Mouse (Mus musculus): Measurements from ENCODE around the gene Ush1g.

Ush1g gene

DNA sequence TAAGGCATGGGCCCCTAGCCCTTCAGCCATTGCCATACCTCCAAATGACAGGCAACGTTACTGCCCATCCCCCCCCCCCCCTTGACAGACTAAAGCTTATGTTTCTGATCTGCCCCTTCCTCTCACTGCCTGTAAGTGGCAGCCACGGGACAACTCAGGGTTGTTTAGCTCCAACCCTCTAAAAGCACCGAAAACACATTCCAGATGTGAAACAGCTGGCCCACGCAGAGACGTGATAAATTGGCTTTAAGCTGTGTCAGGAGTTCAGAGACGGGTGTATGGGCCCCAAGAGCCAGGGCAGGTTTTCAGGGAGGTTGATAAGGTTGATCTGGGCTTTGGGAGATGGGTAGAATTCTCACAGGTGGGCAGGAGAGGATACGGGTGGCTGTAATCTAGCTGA is 23.7 kb upstream of the Ush1g start:
- ChIA-PET POLR2A (interaction anchor here in 3 of 4 experiments (0.6 to 2.1 kb wide), 9 partner anchors 8 to 1688 kb away, joined by 3 to 7 read pairs (median 3); partner anchors contain the start of genes Fdxr (in 1 of the 3), Hid1 (in 1 of the 3) and Otop3 (in 1 of the 3)), CTCF (interaction anchor here (0.5 to 3.1 kb wide), 20 partner anchors 8 to 353 kb away, joined by 3 to 19 read pairs (median 3); partner anchors contain the start of gene Fads6 (in 1 of the 4))

DNA sequence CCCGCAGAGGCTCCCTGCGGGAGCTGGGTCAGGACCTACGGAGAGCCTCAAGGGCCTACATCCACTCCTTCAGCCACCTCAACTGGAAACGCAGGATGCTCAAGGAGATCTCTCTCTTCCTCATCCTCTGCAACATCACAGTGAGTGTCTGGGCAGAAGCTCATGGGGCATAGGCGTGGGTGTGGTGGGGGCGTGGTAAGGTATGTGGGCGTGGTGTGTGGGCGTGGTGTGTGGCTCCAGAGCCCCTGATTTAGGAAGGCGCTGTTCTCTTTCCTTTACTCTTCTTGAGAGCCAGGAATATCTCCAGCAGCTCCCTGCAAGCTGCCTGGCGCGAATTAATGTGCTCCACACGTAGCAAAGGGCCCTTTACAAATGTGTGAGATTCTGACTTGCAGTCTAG is 23.1 kb upstream of the Ush1g start:
- ChIA-PET POLR2A (interaction anchor here in 3 of 4 experiments (0.6 to 2.1 kb wide), 10 partner anchors 8 to 469 kb away, joined by 3 to 7 read pairs (median 3); partner anchors contain the start of genes Fdxr (in 1 of the 3), Hid1 (in 1 of the 3) and Otop3 (in 1 of the 3)), CTCF (interaction anchor here (0.5 to 3.1 kb wide), 15 partner anchors 9 to 202 kb away, joined by 3 to 19 read pairs (median 4); no protein-coding TSS in a partner anchor)

DNA sequence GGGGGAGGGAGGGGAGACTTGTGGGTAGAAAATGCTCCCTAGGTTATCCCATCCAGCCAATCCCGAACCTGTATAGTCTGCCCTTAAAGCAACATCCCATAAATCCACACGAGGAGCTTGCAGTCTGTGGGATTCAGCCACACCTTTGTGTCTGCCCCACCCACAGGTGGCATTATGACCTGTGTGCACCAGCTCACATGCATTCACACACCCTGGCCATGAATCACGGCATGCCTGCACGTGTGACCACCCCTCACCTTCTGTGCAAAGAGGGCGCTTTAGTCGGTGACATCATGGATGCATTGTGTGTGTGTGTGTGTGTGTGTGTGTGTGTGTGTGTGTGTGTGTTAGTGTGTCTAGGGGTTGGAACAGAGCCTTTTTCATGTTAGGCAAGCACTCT is 20.0 kb upstream of the Ush1g start:
- CTCF ChIA-PET: interaction anchor here in 3 of 4 experiments (0.7 to 2.2 kb wide), 4 partner anchors 12 to 1218 kb away, joined by 4 to 7 read pairs (median 6); partner anchors contain the start of gene Fdxr (in 1 of the 3)

DNA sequence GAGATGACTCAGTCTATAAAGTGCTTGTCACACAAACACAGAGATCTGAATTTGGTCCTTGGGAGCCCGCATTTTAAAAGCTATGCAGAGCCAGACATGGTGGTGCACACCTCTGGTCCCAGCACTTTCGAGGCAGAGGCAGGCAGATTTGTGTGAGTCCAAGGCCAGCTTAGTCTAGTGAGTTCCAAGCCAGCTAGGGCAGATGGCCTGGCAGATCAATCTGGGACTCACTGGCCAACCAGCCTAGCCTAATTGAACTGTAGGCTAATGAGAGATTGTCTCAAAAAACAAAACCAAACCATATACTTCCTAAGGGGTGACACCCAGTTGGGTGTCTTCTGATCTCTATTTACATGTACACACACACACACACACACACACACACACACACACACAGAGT is 19.4 kb upstream of the Ush1g start:
- POLR2A ChIA-PET: no interaction called here
- CTCF ChIA-PET: interaction anchor here in 3 of 4 experiments (0.6 to 1.9 kb wide), 3 partner anchors 13 to 1219 kb away, joined by 5 to 7 read pairs (median 5); no protein-coding TSS in a partner anchor

More for the DNA sequence above, 20.0 kb upstream of the Ush1g start:
- POLR2A ChIA-PET: interaction anchor here in 1 of 4 experiments (1.0 kb wide), 1 partner anchor 86 kb away, joined by 4 read pairs; no protein-coding TSS in a partner anchor

DNA sequence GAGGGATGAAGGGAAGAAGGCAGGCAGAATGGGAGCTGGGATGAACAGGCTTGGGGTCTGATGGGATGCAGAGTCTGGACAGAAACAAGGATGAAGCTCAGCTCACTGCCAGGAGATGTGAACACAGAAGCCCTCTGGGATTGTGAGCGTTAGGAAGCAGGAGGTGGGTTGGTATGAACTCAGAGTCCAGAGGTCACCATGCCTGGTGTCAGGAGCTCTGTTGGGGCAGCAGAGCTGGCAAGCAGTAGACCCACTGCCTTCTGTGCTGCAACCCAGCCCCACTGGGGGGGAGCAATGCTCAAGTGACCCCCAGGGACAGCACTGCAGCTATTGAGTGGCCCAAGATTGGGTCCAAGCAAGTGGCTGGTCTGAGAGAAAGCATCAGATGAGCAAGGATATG is 16.0 kb upstream of the Ush1g start:
- ChIA-PET POLR2A (interaction anchor here in 2 of 4 experiments (0.8 to 1.1 kb wide), 2 partner anchors 8 to 199 kb away, joined by 3 to 4 read pairs; no protein-coding TSS in a partner anchor), CTCF (interaction anchor here in 3 of 4 experiments (0.5 to 2.6 kb wide), 7 partner anchors 10 to 297 kb away, joined by 3 to 12 read pairs (median 3); partner anchors contain the start of gene Ush1g (in 1 of the 3))

DNA sequence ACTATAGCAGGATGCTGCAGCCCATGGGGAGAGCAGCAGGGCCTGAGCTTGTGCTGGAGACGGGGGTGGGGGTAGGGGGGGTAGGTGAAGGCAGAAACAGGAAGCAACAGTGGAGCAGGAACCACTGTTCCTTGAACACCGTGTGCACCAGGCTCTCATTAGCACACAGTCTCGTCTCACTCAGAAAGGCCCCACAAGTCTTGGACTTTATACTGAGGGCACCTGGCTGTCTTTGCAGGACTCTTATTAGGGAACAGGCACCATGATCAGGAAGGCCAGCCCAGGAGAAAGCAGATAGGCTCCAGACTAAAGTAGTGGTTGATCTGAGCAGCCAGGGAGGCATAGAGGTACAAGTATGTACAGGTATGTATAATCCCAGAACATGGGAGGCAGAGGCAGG is 15.5 kb upstream of the Ush1g start:
- CTCF ChIA-PET: interaction anchor here in 2 of 4 experiments (0.9 to 2.6 kb wide), 4 partner anchors 15 to 57 kb away, joined by 3 to 12 read pairs (median 6); partner anchors contain the start of gene Ush1g (in 1 of the 2)
- POLR2A ChIA-PET: interaction anchor here in 3 of 4 experiments (0.6 to 1.1 kb wide), 4 partner anchors 9 to 199 kb away, joined by 3 to 7 read pairs (median 4); partner anchors contain the start of genes Nat9 (in 1 of the 3) and Tmem104 (in 1 of the 3)

DNA sequence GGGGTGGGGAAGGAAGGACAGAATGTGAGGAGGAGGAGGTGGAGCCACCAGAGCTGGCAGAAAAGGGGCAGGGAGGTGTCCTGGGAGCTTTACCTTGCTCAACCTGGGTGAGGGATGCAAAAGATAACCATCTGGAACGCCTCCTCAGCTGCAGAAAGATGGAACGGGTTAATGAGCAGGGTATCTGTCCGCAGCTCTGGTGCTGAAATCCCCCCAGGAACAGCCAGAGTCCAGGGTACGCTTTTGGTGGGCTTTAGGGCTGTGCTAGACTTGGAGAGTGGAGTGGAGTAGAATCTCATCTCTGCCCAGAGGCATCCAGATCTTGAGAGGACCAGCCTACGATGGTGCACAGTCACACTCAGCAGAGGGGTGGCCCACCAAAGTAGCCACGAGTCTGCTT is 14.3 kb upstream of the Ush1g start:
- CTCF ChIA-PET: interaction anchor here in 3 of 4 experiments (0.6 to 1.6 kb wide), 10 partner anchors 9 to 134 kb away, joined by 3 to 9 read pairs (median 4); partner anchors contain the start of genes Fads6 (in 1 of the 3) and Ush1g (in 1 of the 3)
- POLR2A ChIA-PET: interaction anchor here in 2 of 4 experiments (0.8 to 2.0 kb wide), 2 partner anchors 10 to 45 kb away, joined by 4 to 7 read pairs; partner anchors contain the start of gene Cdr2l (in 1 of the 2)

DNA sequence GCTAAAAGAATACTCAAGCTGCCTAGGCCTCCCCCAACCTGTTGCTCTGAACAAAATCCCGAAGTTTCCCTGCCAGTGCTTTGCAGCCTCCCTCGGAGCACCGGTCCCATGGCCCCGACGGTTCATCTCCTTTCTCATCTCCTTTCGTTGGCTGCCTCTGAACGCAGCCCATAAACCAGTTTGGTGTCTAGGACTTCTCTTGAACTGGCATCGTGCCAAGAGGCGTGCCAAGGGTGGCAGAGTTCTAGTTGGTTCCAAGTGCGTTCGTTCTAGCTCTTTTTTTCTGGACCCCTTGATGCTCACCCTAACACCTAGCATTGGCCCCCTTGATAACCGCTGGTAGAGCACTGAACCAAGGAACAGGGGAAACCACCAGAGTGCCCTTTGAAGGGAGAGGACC is 13.4 kb upstream of the Ush1g start:
- ChIA-PET CTCF (interaction anchor here (0.6 to 2.8 kb wide), 12 partner anchors 10 to 157 kb away, joined by 3 to 9 read pairs (median 4); partner anchors contain the start of genes Ush1g (in 2 of the 4), Fads6 (in 1 of the 4) and Nt5c (in 1 of the 4)), POLR2A (interaction anchor here in 2 of 4 experiments (0.6 to 2.0 kb wide), 4 partner anchors 10 to 1255 kb away, joined by 3 to 7 read pairs (median 4); no protein-coding TSS in a partner anchor)

DNA sequence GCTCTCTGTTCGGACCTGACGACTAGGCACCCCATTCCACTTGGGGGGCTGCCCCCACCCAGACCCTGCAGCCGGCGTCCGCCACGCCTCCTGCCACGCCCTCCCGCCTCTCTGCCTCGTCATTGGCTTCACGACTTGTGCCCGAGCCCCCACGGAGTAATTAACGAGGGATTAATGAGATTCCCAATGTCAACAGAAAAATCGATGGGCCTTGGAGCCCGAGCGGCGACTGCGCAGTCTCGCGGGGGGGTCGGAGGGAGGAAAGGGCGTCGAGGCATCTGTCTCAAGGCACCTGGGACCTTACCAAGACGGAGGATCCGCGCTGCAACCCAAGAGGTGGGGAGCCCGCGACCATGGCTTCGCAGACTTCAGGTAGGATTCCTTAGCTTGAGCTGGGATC is 12.7 kb upstream of the Ush1g start, which contains the start of gene Otop3:
Gene Otop3, plus strand, starts transcription at position 201 of the 400 bp plus-strand sequence.
- ChIA-PET CTCF (interaction anchor here (0.5 to 2.8 kb wide), 8 partner anchors 12 to 466 kb away, joined by 3 to 9 read pairs (median 4); partner anchors contain the start of genes Ush1g (in 2 of the 4) and Nt5c (in 1 of the 4)), POLR2A (interaction anchor here in 2 of 4 experiments (1.0 to 2.0 kb wide), 3 partner anchors 11 to 42 kb away, joined by 3 to 7 read pairs (median 4); no protein-coding TSS in a partner anchor)

DNA sequence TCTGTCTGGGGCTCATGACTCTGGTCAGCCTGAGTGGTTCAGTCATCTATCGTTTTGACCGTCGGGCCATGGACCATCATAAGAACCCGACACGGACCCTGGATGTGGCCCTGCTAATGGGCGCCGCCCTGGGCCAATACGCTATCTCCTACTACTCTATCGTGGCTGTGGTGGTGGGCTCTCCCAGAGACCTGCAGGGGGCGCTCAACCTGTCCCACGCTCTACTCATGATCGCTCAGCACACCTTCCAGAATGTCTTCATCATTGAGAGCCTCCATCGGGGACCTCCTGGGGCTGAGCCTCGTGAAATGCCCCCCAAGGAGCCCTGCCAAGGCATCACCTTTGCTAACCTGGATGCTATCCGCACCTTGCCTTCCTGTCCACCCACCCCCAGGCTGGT is 7.5 kb upstream of the Ush1g start:
- ChIA-PET CTCF (interaction anchor here in 2 of 4 experiments (0.6 to 1.4 kb wide), 4 partner anchors 21 to 101 kb away, joined by 3 to 12 read pairs (median 4); no protein-coding TSS in a partner anchor), POLR2A (no interaction called here)

DNA sequence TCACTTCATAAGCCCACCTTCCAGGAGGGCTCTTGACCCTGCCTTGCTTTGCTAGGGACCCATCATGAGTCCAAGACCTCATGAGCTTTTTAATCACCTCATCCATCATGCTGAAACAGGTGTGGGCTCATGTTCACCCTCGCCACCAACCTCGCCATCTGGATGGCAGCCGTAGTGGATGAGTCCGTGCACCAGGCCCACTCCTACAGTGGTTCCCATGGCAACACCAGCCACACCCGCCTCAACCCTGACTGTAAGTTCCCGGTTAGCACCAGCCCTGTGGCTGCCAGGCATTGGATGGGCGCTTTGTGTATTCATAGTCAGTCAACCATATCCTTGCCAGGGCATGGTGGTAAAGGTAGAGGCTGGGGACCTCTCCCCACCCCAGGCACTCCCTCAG is 4.9 kb upstream of the Ush1g start:
- POLR2A ChIA-PET: interaction anchor here in 2 of 4 experiments (1.4 to 1.5 kb wide), 2 partner anchors 18 to 163 kb away, joined by 3 read pairs; partner anchors contain the start of gene Slc9a3r1 (in 1 of the 2)

DNA sequence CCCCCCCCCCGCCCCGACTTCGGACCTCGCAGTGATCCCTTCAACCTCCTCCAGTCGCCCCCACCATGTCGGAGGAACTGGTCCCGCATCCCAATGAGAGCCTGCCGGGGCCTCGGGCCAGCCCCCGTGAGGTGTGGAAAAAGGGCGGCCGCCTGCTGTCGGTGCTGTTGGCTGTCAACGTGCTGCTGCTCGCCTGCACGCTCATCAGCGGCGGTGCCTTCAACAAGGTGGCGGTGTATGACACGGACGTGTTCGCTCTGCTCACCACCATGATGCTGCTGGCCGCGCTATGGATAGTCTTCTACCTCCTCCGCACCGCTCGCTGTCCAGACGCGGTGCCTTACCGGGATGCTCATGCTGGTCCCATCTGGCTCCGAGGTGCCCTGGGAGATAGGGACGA is 1.5 kb upstream of the Ush1g start:
- POLR2A ChIA-PET: interaction anchor here in 1 of 4 experiments (0.7 kb wide), 1 partner anchor 1129 kb away, joined by 3 read pairs; no protein-coding TSS in a partner anchor
- CTCF ChIA-PET: interaction anchor here (0.6 to 2.2 kb wide), 10 partner anchors 15 to 99 kb away, joined by 3 to 27 read pairs (median 4); partner anchors contain the start of gene Fads6 (in 1 of the 4)

More for the DNA sequence above, 4.9 kb upstream of the Ush1g start:
- CTCF ChIA-PET: interaction anchor here in 1 of 4 experiments (1.3 to 2.3 kb wide), 2 partner anchors 27 to 124 kb away, joined by 4 to 5 read pairs; no protein-coding TSS in a partner anchor

DNA sequence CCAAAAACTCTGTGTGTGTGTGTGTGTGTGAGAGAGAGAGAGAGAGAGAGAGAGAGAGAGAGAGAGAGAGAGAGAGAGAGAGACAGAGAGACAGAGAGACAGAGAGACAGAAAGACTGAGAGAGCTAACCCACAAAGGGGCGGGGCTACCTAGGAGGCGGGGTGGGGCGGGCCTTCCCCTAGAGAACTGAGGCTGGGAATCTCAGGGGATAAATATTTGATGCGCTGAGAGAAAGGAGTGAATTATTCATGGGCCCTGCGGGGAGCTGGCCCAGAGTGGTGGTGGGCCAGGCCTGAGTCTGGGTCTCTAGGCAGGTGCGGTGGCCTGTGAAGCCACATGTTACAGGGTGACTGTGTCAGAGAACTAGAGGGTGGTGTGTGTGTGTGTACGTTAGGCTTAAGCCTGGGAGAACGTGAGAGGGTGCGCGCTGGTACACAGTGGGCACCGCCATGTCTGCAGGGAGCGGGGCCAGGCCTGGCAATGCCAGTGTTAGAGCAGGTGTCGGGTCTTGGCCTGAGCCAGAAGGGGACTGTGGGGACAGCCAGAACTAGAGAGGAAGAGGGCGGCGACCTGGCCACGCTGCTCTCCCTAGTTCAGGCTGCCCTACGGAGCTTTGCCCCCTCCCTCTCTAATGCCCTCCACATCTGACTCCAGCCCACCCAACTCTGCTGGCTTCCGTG is 2.0 kb downstream of the Ush1g start:
- ChIA-PET CTCF (interaction anchor here (0.5 to 1.3 kb wide), 17 partner anchors 8 to 821 kb away, joined by 3 to 11 read pairs (median 3); no protein-coding TSS in a partner anchor), POLR2A (interaction anchor here in 3 of 4 experiments (0.6 to 1.6 kb wide), 6 partner anchors 8 to 272 kb away, joined by 3 to 6 read pairs (median 4); partner anchors contain the start of gene Fdxr (in 2 of the 3))

DNA sequence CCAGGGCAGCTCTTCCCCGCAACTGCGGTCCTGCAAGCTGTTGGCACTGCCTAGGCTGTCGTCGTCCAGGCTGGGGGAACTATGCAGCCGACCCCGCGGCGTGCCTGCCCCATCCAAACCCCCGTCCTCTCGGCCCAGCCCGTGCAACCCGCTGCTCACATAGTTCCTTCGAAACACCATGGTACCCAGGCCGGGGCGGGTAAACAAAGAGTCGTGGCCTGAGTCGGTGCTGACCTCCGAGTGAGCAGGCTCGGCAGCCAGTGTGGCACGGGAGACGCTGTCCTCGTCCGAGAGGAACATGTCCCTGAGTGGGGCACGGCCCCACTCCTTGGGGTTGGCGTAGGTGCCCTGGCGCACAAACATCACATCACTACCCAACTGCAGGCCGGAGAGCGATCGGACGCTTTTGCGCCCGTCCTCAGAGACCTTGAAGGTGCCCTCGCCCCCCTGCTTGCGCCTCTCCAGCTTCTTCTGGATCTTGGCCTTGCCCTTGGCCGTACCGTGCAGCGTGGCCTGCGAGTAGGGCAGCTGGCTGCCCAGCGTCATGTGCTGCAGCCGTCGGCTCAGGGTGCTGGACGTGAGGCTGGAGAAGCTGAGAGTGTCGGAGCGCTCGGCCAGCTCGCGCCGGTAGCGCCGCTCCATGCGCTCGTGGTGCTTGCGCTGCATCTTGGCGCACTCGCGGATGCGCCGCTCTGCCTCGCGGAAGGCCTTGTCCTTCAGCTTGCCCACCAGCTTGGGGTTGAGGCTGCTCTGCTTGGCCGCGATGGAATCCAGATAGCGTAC is 3.4 kb downstream of the Ush1g start:
- ChIA-PET CTCF (interaction anchor here (0.6 to 2.7 kb wide), 12 partner anchors 11 to 1124 kb away, joined by 3 to 12 read pairs (median 4); partner anchors contain the start of gene Otop2 (in 1 of the 4)), POLR2A (interaction anchor here in 3 of 4 experiments (0.5 to 1.6 kb wide), 14 partner anchors 14 to 328 kb away, joined by 3 to 7 read pairs (median 3); partner anchors contain the start of genes Fdxr (in 1 of the 3), Jpt1 (in 1 of the 3), Otop3 (in 1 of the 3) and Slc9a3r1 (in 1 of the 3))

DNA sequence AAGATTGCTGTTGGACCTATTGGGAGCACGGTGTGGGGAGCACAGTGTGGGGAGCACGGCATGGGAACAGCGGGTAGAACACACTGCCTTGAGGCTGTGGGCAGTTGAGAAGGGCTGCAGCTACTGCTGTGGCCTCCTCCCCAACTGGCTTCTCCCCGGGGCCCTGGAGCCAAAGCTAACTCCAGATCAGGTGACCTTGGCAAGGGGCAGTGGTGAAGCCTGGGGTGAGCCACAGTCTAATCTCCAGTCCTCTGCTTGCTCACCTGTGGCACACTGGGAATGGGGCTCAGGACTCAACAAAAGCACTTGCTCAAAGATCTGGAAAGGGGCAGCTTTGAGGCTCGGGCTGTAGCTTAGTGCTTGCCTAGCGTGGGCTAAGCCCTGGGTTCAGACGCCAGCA is 4.6 kb downstream of the Ush1g start:
- ChIA-PET POLR2A (interaction anchor here in 2 of 4 experiments (0.6 to 1.6 kb wide), 8 partner anchors 20 to 577 kb away, joined by 3 to 4 read pairs (median 3); partner anchors contain the start of genes Fads6 (in 1 of the 2), Fdxr (in 1 of the 2), Hid1 (in 1 of the 2) and Jpt1 (in 1 of the 2)), CTCF (interaction anchor here in 3 of 4 experiments (0.5 to 2.7 kb wide), 10 partner anchors 10 to 236 kb away, joined by 3 to 12 read pairs (median 4); partner anchors contain the start of gene Otop2 (in 1 of the 3))

DNA sequence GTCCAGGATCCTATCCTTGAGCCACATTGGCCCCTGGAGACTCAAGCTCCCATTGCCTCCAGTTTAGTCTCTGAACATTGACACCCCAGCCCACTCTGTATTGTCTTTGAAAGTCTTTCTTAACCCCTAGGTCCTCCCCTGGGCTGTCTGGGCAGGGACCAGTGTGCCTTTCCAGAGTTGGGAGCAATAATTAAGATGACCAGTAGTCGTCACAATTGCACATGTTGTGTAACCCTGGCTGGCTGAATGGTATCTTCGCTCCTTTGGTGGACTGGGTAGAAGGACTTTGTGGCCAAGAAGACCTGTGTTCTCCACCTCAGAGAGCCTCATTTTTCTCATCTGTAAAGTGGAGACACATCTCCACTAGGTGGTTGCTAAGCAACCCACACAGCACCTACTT is 7.6 kb downstream of the Ush1g start:
- POLR2A ChIA-PET: no interaction called here
- CTCF ChIA-PET: interaction anchor here in 2 of 4 experiments (0.6 to 1.1 kb wide), 2 partner anchors 19 to 44 kb away, joined by 3 read pairs; no protein-coding TSS in a partner anchor

DNA sequence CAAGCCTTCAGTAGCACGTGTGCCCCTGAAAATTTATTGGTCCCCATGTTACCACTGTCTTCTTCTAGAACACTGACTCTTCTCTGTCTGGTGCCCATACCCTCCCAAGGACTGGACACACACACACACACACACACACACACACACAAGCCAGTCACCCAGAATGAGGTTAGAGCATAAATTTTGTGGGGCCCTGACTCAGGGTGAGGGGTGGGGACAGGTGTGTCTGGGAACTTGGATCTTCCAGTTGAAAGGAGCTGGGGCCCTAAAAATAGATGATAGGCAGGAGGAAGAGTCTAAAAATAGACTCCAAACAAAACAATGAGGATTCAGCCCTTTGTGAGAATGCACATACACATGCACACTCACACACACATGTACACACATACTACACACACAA is 13.1 kb downstream of the Ush1g start:
- ChIA-PET POLR2A (no interaction called here), CTCF (interaction anchor here in 1 of 4 experiments (1.0 kb wide), 1 partner anchor 11 kb away, joined by 3 read pairs; the partner anchor contains the start of gene Fads6)

All from embryonic stem cell, embryonic (primary cell).